Mouse (Mus musculus) embryonic facial prominence, embryonic 11.5 days (tissue): ENCODE data around the gene Trim67. TPM values are rescaled to one million over a fixed set of nuclear protein-coding genes. Genes with fewer than 3 reads are reported as not detected.

Source experiments
- ATAC-seq: fragments of 200-750 bp; cut with Nextera tagmentation; replicated peaks from 2 replicates; pipeline ENCODE4 v1.8.0; 2017; ENCODE audit warnings: low read depth; ENCODE audit not compliant: insufficient number of reproducible peaks, low FRiP score, low TSS enrichment
- DNase-seq: peaks from one replicate; pipeline ENCODE4 v3.0.0-alpha.2; 2015; ENCODE audit warnings: low spot score
- H3K27ac ChIP-seq: fragments of 300-500 bp; sonication (generic); replicated peaks from 2 replicates; pipeline ENCODE4 v1.5.1; 2014; ENCODE audit warnings: mild to moderate bottlenecking, low read depth, low read length, control low read depth
- H3K27me3 ChIP-seq: fragments of 300-500 bp; sonication (generic); 2 replicates; pipeline ENCODE4 v1.6.1; 2014; ENCODE audit warnings: mild to moderate bottlenecking, low read length, moderate library complexity, mixed read lengths; ENCODE audit not compliant: control insufficient read depth, insufficient read depth
- H3K36me3 ChIP-seq: fragments of 300-500 bp; sonication (generic); replicated peaks from 2 replicates; pipeline ENCODE4 v1.6.1; 2014; ENCODE audit warnings: low read depth, mild to moderate bottlenecking, low read length, moderate library complexity, mixed read lengths; ENCODE audit not compliant: control insufficient read depth, insufficient read depth
- H3K4me1 ChIP-seq: fragments of 300-500 bp; sonication (generic); 2 replicates; pipeline ENCODE4 v1.6.1; 2014; ENCODE audit warnings: low read length, mixed read lengths; ENCODE audit not compliant: control insufficient read depth, insufficient read depth
- H3K4me2 ChIP-seq: fragments of 300-500 bp; sonication (generic); 2 replicates; pipeline ENCODE4 v1.6.1; 2014; ENCODE audit warnings: low read depth, mild to moderate bottlenecking, control low read depth, low read length, moderate library complexity
- H3K4me3 ChIP-seq: fragments of 300-500 bp; sonication (generic); 2 replicates; pipeline ENCODE4 v1.5.1; 2014; ENCODE audit warnings: low read depth, low read length, control low read depth
- H3K9ac ChIP-seq: fragments of 300-500 bp; sonication (generic); replicated peaks from 2 replicates; pipeline ENCODE4 v1.6.1; 2014; ENCODE audit warnings: mild to moderate bottlenecking, control low read depth, low read length
- H3K9me3 ChIP-seq: fragments of 300-500 bp; sonication (generic); replicated peaks from 2 replicates; pipeline ENCODE4 v1.6.1; 2016; ENCODE audit warnings: mild to moderate bottlenecking, low read length, inconsistent platforms, mixed read lengths; ENCODE audit not compliant: control insufficient read depth
- WGBS: fragments of 180-500 bp; shearing (Covaris S2); extraction: QIAGEN DNeasy Blood & Tissue Kit; methylation state at CpG from one replicate; pipeline ENCODE4 v1.1.7; 2014; 5-methylcytosine and 5-hydroxymethylcytosine counted together
- polyA plus RNA-seq: library from polyadenylated mRNA; unstranded; fragments of >200 nt; fragmentation: Nextera tagmentation; extraction: Ambion mirVana; gene quantifications from 2 replicates; pipeline ENCODE4 v1.2.1, GENCODE M21; 2014

Trim67 gene
- polyA plus RNA-seq, 1 experiment from 2014 or later = 1.2 TPM

DNA sequence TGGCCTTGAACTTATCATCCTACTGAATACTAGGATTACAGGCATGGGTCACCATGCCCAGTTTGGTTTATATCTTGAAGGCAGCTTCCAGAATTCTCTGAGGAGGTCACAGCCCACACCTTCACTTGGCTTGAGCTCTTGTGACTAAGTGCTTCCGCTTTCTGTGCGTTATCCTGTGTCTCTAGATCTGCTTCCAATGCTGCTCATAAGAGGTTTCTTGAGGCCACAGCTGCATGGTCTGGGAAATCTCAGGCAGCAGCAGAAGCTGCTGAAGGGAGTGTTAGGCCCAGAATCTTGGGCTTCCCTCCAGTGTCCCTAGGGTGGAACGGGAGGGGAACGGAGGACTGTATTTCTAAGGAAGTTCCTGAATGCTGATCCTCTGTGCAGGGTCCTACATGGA is 20.4 kb downstream of the Trim67 start:
- H3K27me3 ChIP-seq = no peaks in the 10 kb centered on the region
- no peaks in the 10 kb centered on the region for H3K4me1 ChIP-seq
- no peak overlapping the region for H3K4me2 ChIP-seq
- no peak for DNase-seq
- H3K4me3 ChIP-seq = no peak overlapping the region
- ATAC-seq = no peak
- no peaks in the 10 kb centered on the region for H3K36me3 ChIP-seq
- H3K9me3 ChIP-seq = peaks cover 4% of the 10 kb centered on the region; the same call in 1 of the 2 replicates
- WGBS = 86% methylated on average over 4 of the region's 4 CpGs
- no peak overlapping the region for H3K27ac ChIP-seq
- H3K9ac ChIP-seq = no peak overlapping the region

DNA sequence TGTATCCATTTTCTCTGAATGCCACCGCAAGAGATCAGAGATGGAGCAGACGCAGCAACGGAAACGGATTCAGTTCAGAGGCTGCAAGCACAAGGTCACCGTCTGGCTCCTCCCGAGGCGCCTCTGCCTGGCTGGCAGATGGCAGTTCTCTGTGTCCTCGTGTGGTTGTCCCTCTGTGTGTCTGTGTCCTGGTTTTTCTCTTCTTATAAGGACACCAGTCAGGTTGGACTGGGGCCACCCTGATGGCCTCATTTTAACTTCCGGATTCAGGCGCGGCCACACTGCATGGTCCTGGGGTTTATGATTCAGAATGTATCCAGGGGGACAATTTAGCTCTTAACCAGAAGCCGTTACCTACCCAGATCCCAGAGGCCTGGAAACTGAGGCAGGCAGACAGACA is 23.0 kb downstream of the Trim67 start:
- DNase-seq = no peak

DNA sequence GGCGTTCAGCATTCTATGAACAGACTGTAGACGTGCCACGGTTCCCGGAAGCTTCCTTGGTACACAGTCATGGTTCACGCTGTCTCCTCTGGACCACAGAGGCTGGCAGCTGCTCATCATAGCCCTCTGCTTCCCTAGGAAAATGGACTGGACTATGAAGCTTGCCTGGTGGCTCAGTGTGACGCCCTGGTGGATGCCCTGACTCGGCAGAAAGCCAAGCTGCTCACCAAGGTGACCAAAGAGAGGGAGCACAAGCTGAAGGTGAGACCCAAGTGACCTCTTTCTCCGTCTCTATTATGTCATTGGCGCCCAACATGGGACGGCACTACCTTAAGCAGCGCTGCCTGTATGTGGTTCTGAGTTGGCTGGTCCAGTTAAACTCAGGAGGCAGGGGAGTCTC is 24.0 kb downstream of the Trim67 start:
- no peak for ATAC-seq
- Histone ChIP-seq H3K27ac (no peak overlapping the region), H3K9ac (no peak overlapping the region), H3K4me1 (no peaks in the 10 kb centered on the region), H3K36me3 (no peaks in the 10 kb centered on the region), H3K27me3 (no peaks in the 10 kb centered on the region), H3K4me3 (no peak overlapping the region), H3K4me2 (no peak overlapping the region), H3K9me3 (peaks cover 4% of the 10 kb centered on the region; the same call in 1 of the 2 replicates)
- no peak for DNase-seq
- WGBS = 89% methylated on average over 11 of the region's 11 CpGs

More for the DNA sequence above, 23.0 kb downstream of the Trim67 start:
- Histone ChIP-seq H3K9ac (no peak overlapping the region), H3K4me1 (no peaks in the 10 kb centered on the region), H3K36me3 (no peaks in the 10 kb centered on the region), H3K9me3 (peaks cover 4% of the 10 kb centered on the region; the same call in 1 of the 2 replicates), H3K4me3 (no peak overlapping the region), H3K4me2 (no peak overlapping the region), H3K27me3 (no peaks in the 10 kb centered on the region), H3K27ac (no peak overlapping the region)
- ATAC-seq = no peak
- 87% methylated on average over 12 of the region's 12 CpGs for WGBS

DNA sequence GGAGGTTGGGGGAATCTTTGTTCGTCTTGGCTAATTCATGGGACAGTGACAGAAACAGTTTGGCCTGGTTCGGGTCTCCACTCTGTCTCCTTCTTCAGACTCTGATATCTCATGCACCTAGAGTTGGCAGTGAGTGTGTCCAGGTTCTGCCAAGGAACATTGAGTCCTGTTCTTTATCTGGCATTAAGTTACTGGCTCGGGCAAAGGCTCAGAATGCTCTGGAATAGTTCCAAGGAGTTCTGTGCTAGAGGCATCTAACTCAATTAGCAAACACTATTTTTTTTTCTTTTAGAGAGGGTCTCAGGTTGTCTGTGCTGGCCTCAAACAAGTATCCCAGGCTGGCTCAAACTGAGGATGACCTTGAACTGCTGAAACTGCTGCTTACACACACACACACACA is 24.5 kb downstream of the Trim67 start:
- 78% methylated on average over 3 of the region's 3 CpGs for WGBS
- no peak overlapping the region for H3K9ac ChIP-seq
- ATAC-seq = no peak
- H3K36me3 ChIP-seq = no peaks in the 10 kb centered on the region
- no peak overlapping the region for H3K4me3 ChIP-seq
- H3K4me1 ChIP-seq = no peaks in the 10 kb centered on the region
- H3K4me2 ChIP-seq = no peak overlapping the region
- H3K27me3 ChIP-seq = no peaks in the 10 kb centered on the region
- H3K9me3 ChIP-seq = peaks cover 4% of the 10 kb centered on the region; the same call in 1 of the 2 replicates
- DNase-seq = no peak
- no peak overlapping the region for H3K27ac ChIP-seq

DNA sequence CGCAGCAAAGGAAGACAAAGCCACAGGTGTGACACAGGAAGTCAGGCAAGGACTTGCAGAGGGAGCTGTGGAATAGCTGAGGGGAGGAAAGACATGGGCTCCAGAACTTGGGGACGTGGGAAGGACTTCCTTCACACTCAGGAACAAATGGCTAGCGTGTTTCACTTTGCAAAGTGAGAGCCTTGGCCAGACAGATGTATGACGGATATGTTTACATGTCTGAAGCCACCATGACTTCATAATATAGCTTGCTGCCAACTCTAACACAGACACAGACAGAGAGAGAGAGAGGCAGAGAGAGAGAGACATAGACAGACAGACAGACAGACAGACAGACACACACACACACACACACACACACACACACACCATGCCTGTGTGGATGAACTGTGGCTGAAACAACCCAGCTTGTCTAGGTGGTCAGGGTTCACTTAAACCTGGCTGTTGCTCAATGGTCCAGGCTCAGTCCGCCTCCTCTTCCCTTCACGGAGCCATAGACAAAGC is 26.8 kb downstream of the Trim67 start:
- WGBS = 71% methylated on average over 6 of the region's 6 CpGs

DNA sequence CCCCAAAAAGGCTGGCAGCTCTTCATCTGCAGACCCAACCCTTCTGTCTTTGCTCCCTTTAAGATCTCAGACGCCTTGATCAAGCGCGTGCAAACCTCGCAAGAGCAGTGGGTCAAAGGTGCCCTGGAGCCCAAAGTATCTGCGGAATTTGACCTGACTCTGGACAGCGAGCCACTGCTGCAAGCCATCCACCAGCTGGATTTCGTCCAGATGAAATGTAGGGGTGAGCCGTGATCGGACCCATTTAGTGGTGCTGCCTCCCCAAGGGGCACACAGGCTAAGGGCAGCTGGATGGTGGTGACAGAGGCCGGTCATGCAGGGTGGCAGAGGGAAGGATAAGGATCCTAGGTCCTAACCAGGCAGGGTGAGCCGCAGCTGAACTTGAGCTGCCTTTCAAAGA is 27.2 kb downstream of the Trim67 start:
- Histone ChIP-seq H3K4me2 (no peak overlapping the region), H3K9ac (no peak overlapping the region), H3K9me3 (peaks cover 4% of the 10 kb centered on the region; the same call in 1 of the 2 replicates), H3K4me3 (no peak overlapping the region), H3K27ac (no peak overlapping the region), H3K36me3 (no peaks in the 10 kb centered on the region), H3K4me1 (no peaks in the 10 kb centered on the region), H3K27me3 (no peaks in the 10 kb centered on the region)
- no peak for ATAC-seq
- DNase-seq = no peak
- 57% methylated on average over 11 of the region's 11 CpGs for WGBS

More for the DNA sequence above, 26.8 kb downstream of the Trim67 start:
- Histone ChIP-seq H3K27ac (no peak overlapping the region), H3K27me3 (no peaks in the 10 kb centered on the region), H3K4me3 (no peak overlapping the region), H3K4me2 (no peak overlapping the region), H3K9me3 (peaks cover 4% of the 10 kb centered on the region; the same call in 1 of the 2 replicates), H3K9ac (no peak overlapping the region), H3K36me3 (no peaks in the 10 kb centered on the region), H3K4me1 (no peaks in the 10 kb centered on the region)
- no peak for ATAC-seq
- DNase-seq = no peak

DNA sequence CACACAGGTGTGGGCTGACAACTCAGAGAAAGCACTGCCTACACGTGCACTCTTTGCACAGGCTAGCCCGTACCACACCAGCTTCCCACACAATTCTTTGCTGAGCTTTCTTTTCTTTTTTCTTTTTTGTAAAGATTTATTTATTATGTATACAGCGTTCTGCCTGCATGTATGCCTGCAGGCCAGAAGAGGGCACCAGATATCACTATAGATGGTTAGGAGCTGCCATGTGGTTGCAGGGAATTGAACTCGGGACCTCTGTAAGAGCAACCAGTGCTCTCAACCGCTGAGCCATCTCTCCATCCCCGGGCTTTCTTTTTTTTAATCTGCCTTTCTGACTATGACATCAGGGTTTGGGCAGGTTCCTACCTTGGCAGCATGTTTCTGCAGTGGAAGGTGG is 30.6 kb downstream of the Trim67 start:
- Histone ChIP-seq H3K9me3 (no peaks in the 10 kb centered on the region), H3K4me2 (no peak overlapping the region), H3K27ac (no peak overlapping the region), H3K4me1 (no peaks in the 10 kb centered on the region), H3K9ac (no peak overlapping the region), H3K4me3 (no peak overlapping the region), H3K36me3 (no peaks in the 10 kb centered on the region), H3K27me3 (no peaks in the 10 kb centered on the region)
- WGBS = 78% methylated on average over 6 of the region's 6 CpGs
- DNase-seq (no peak), ATAC-seq (no peak)

DNA sequence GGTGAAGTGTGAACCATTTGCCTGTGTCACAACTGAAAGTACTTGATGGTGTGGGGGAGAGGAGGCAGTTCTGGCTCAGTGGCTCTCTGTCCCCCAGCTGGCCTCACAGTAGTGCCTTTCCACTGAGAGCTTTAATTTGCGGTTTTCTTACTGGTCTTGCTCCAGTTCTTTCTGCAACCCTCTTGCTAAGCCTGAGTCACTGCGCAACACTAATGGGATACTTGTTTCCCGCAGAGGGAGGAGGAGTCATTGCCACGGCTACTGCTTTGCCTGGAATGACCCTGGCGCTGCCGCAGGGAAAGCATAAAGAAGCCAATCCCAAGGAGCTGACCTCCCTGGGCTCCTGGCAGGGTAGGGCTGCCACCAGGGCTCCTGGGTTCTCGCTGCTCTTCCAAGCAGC is 33.8 kb downstream of the Trim67 start:
- Histone ChIP-seq H3K4me1 (no peaks in the 10 kb centered on the region), H3K4me2 (no peak overlapping the region), H3K27ac (no peak overlapping the region), H3K4me3 (no peak overlapping the region), H3K9me3 (no peaks in the 10 kb centered on the region), H3K27me3 (no peaks in the 10 kb centered on the region), H3K9ac (no peak overlapping the region), H3K36me3 (no peaks in the 10 kb centered on the region)
- ATAC-seq = no peak
- DNase-seq = no peak
- WGBS = 36% methylated on average over 7 of the region's 7 CpGs
